Mouse (Mus musculus): ENCODE results near the gene Kctd2. TPM values are rescaled to one million over a fixed set of nuclear protein-coding genes. Genes with fewer than 3 reads are reported as not detected.

Kctd2 gene
- polyA plus RNA-seq, 1 experiment from 2014 or later = 22.0 TPM

GRCm38 (mm10) chr11:115408266-115408920 lies 11.5 kb upstream of the Kctd2 start:
- H3K4me2 ChIP-seq (ENCODE audit: low read depth) = no peak overlapping the region
- no peaks in the 10 kb centered on the region for H3K9me3 ChIP-seq (ENCODE audit: control insufficient read depth, low read length)
- H3K9ac ChIP-seq (ENCODE audit: low read length) = peak overlapping the region; percentile 22; the same call in 1 of the 2 replicates
- H3K27me3 ChIP-seq (ENCODE audit: control insufficient read depth, insufficient read depth, low read length) = no peaks in the 10 kb centered on the region
- H3K36me3 ChIP-seq (ENCODE audit: control insufficient read depth, insufficient read depth, low read length) = peaks cover 5% of the 10 kb centered on the region; the same call in 1 of the 2 replicates
- H3K27ac ChIP-seq (ENCODE audit: low read depth, low read length) = peak overlapping the region; percentile 82
- no peak for DNase-seq (ENCODE audit: low spot score)
- H3K4me3 ChIP-seq (ENCODE audit: low read depth, low read length) = no peak overlapping the region
- ATAC-seq (ENCODE audit: insufficient read depth, low FRiP score, low TSS enrichment) = no peak
- H3K4me1 ChIP-seq (ENCODE audit: control insufficient read depth, insufficient read depth, low read length) = peaks cover 8% of the 10 kb centered on the region; the same call in 1 of the 2 replicates
- 82% methylated on average over 6 of the region's 6 CpGs for WGBS

- 0 out of 2 replicates have a peak, but pooled peaks have one; percentile 1 for ATAC-seq (ENCODE audit: insufficient read depth, low FRiP score, low TSS enrichment)
- Histone ChIP-seq H3K9me3 (ENCODE audit: control insufficient read depth, low read length) (no peaks in the 10 kb centered on the region), H3K4me3 (ENCODE audit: low read depth, low read length) (no peak overlapping the region), H3K27me3 (ENCODE audit: control insufficient read depth, insufficient read depth, low read length) (no peaks in the 10 kb centered on the region), H3K36me3 (ENCODE audit: control insufficient read depth, insufficient read depth, low read length) (peaks cover 5% of the 10 kb centered on the region; the same call in 1 of the 2 replicates), H3K27ac (ENCODE audit: low read depth, low read length) (peak overlapping the region; percentile 82), H3K9ac (ENCODE audit: low read length) (no peak overlapping the region), H3K4me2 (ENCODE audit: low read depth) (no peak overlapping the region), H3K4me1 (ENCODE audit: control insufficient read depth, insufficient read depth, low read length) (peaks cover 8% of the 10 kb centered on the region; the same call in 1 of the 2 replicates)
- 49% methylated on average over 7 of the region's 7 CpGs for WGBS
- DNase-seq (ENCODE audit: low spot score) = peak; percentile 48
Observed at GRCm38 (mm10) chr11:115409556-115409955, 10.4 kb upstream of the Kctd2 start.

- Histone ChIP-seq H3K9ac (ENCODE audit: low read length) (peak overlapping the region; percentile 95), H3K4me3 (ENCODE audit: low read depth, low read length) (peak overlapping the region; percentile 96), H3K4me2 (ENCODE audit: low read depth) (peak overlapping the region; percentile 87), H3K9me3 (ENCODE audit: control insufficient read depth, low read length) (no peaks in the 10 kb centered on the region), H3K36me3 (ENCODE audit: control insufficient read depth, insufficient read depth, low read length) (peaks cover 5% of the 10 kb centered on the region; the same call in 1 of the 2 replicates), H3K27me3 (ENCODE audit: control insufficient read depth, insufficient read depth, low read length) (no peaks in the 10 kb centered on the region), H3K27ac (ENCODE audit: low read depth, low read length) (peak overlapping the region; percentile 75), H3K4me1 (ENCODE audit: control insufficient read depth, insufficient read depth, low read length) (peaks cover 14% of the 10 kb centered on the region)
- WGBS = 3% methylated on average over 43 of the region's 45 CpGs
- peak; percentile 71 for ATAC-seq (ENCODE audit: insufficient read depth, low FRiP score, low TSS enrichment)
- peak; percentile 49 for DNase-seq (ENCODE audit: low spot score)
Observed at GRCm38 (mm10) chr11:115420336-115421190, 635 bp downstream of the Kctd2 start.

GRCm38 (mm10) chr11:115421328-115421727 lies 1.4 kb downstream of the Kctd2 start:
- WGBS = 63% methylated on average over 1 of the region's 1 CpGs
- Histone ChIP-seq H3K27ac (ENCODE audit: low read depth, low read length) (no peak overlapping the region), H3K9ac (ENCODE audit: low read length) (no peak overlapping the region), H3K36me3 (ENCODE audit: control insufficient read depth, insufficient read depth, low read length) (peaks cover 1% of the 10 kb centered on the region; the same call in 1 of the 2 replicates), H3K9me3 (ENCODE audit: control insufficient read depth, low read length) (no peaks in the 10 kb centered on the region), H3K27me3 (ENCODE audit: control insufficient read depth, insufficient read depth, low read length) (no peaks in the 10 kb centered on the region), H3K4me3 (ENCODE audit: low read depth, low read length) (no peak overlapping the region), H3K4me1 (ENCODE audit: control insufficient read depth, insufficient read depth, low read length) (peaks cover 14% of the 10 kb centered on the region), H3K4me2 (ENCODE audit: low read depth) (peak overlapping the region; percentile 87)
- DNase-seq (ENCODE audit: low spot score) (no peak), ATAC-seq (ENCODE audit: insufficient read depth, low FRiP score, low TSS enrichment) (no peak)

- no peak for DNase-seq (ENCODE audit: low spot score)
- ATAC-seq (ENCODE audit: insufficient read depth, low FRiP score, low TSS enrichment) = no peak
- H3K9ac ChIP-seq (ENCODE audit: low read length) = no peak overlapping the region
- no peaks in the 10 kb centered on the region for H3K27me3 ChIP-seq (ENCODE audit: control insufficient read depth, insufficient read depth, low read length)
- H3K27ac ChIP-seq (ENCODE audit: low read depth, low read length) = no peak overlapping the region
- no peaks in the 10 kb centered on the region for H3K9me3 ChIP-seq (ENCODE audit: control insufficient read depth, low read length)
- peaks cover 14% of the 10 kb centered on the region for H3K4me1 ChIP-seq (ENCODE audit: control insufficient read depth, insufficient read depth, low read length)
- H3K4me2 ChIP-seq (ENCODE audit: low read depth) = no peak overlapping the region
- H3K4me3 ChIP-seq (ENCODE audit: low read depth, low read length) = no peak overlapping the region
- 92% methylated on average over 16 of the region's 16 CpGs for WGBS
- no peaks in the 10 kb centered on the region for H3K36me3 ChIP-seq (ENCODE audit: control insufficient read depth, insufficient read depth, low read length)
Observed at GRCm38 (mm10) chr11:115421972-115422371, 2.0 kb downstream of the Kctd2 start.

GRCm38 (mm10) chr11:115423091-115423490 lies 3.2 kb downstream of the Kctd2 start:
- DNase-seq (ENCODE audit: low spot score) (no peak), ATAC-seq (ENCODE audit: insufficient read depth, low FRiP score, low TSS enrichment) (no peak)
- Histone ChIP-seq H3K4me3 (ENCODE audit: low read depth, low read length) (no peak overlapping the region), H3K27me3 (ENCODE audit: control insufficient read depth, insufficient read depth, low read length) (no peaks in the 10 kb centered on the region), H3K4me2 (ENCODE audit: low read depth) (no peak overlapping the region), H3K27ac (ENCODE audit: low read depth, low read length) (no peak overlapping the region), H3K36me3 (ENCODE audit: control insufficient read depth, insufficient read depth, low read length) (no peaks in the 10 kb centered on the region), H3K4me1 (ENCODE audit: control insufficient read depth, insufficient read depth, low read length) (peaks cover 14% of the 10 kb centered on the region), H3K9me3 (ENCODE audit: control insufficient read depth, low read length) (no peaks in the 10 kb centered on the region), H3K9ac (ENCODE audit: low read length) (no peak overlapping the region)
- WGBS = 84% methylated on average over 3 of the region's 3 CpGs

- H3K9ac ChIP-seq (ENCODE audit: low read length) = no peak overlapping the region
- 83% methylated on average over 7 of the region's 7 CpGs for WGBS
- no peaks in the 10 kb centered on the region for H3K27me3 ChIP-seq (ENCODE audit: control insufficient read depth, insufficient read depth, low read length)
- no peaks in the 10 kb centered on the region for H3K9me3 ChIP-seq (ENCODE audit: control insufficient read depth, low read length)
- DNase-seq (ENCODE audit: low spot score) (no peak), ATAC-seq (ENCODE audit: insufficient read depth, low FRiP score, low TSS enrichment) (no peak)
- no peak overlapping the region for H3K4me2 ChIP-seq (ENCODE audit: low read depth)
- H3K4me1 ChIP-seq (ENCODE audit: control insufficient read depth, insufficient read depth, low read length) = 0 out of 2 replicates have a peak, but pooled peaks cover 6% of the 10 kb centered on the region
- H3K36me3 ChIP-seq (ENCODE audit: control insufficient read depth, insufficient read depth, low read length) = peaks cover 3% of the 10 kb centered on the region; the same call in 1 of the 2 replicates
- H3K27ac ChIP-seq (ENCODE audit: low read depth, low read length) = no peak overlapping the region
- H3K4me3 ChIP-seq (ENCODE audit: low read depth, low read length) = no peak overlapping the region
Observed at GRCm38 (mm10) chr11:115424666-115425065, 4.7 kb downstream of the Kctd2 start.

- Histone ChIP-seq H3K36me3 (ENCODE audit: control insufficient read depth, insufficient read depth, low read length) (peaks cover 8% of the 10 kb centered on the region), H3K27me3 (ENCODE audit: control insufficient read depth, insufficient read depth, low read length) (no peaks in the 10 kb centered on the region), H3K27ac (ENCODE audit: low read depth, low read length) (no peak overlapping the region), H3K4me3 (ENCODE audit: low read depth, low read length) (no peak overlapping the region), H3K9ac (ENCODE audit: low read length) (no peak overlapping the region), H3K4me1 (ENCODE audit: control insufficient read depth, insufficient read depth, low read length) (0 out of 2 replicates have a peak, but pooled peaks cover 6% of the 10 kb centered on the region), H3K9me3 (ENCODE audit: control insufficient read depth, low read length) (no peaks in the 10 kb centered on the region), H3K4me2 (ENCODE audit: low read depth) (no peak overlapping the region)
- ATAC-seq (ENCODE audit: insufficient read depth, low FRiP score, low TSS enrichment) (no peak), DNase-seq (ENCODE audit: low spot score) (no peak)
- 87% methylated on average over 6 of the region's 6 CpGs for WGBS
Observed at GRCm38 (mm10) chr11:115425671-115426070, 5.7 kb downstream of the Kctd2 start.

Data from neural tube, embryonic 11.5 days (tissue).